In the genomic region with DNA sequence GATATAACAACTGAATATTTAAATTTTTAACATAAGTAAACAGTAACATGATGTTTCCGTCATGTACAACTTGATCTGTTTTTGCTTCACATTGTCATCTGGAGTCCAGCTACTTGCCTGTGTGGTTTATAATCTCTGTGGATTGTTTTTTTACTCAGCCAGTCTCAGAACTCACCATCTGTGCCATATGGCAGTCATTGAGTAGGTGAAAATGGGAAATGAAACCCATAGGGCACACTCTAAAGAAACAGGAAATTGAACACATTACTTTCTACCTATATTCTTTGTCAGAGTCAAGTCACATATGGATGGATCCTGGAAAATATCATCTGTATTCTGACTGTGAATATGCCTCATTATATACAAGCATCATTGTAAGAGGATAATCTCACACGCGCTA, we compare ENCODE assay signal across 19 mouse cellular contexts.
A peak's percentile ranks its signal among the peaks of the same experiment; 100 is the strongest.
DNase-seq lines count a peak whose midpoint lies in the region; ATAC-seq and TF ChIP-seq lines count a peak whose summit lies in the region.
"Had no signal": no experiment of that assay in that cellular context is flagged by ENCODE, and none has a peak within 500 bp of the region (broad histone marks: within the 10 kb centered on the region; RNA-seq: fewer than 3 reads in every experiment).

No protein-coding gene starts in this region.

- no peak overlapping the region for H3K27ac ChIP-seq in forebrain, embryonic 11.5 days (ENCODE audit: low read depth, low read length)
- H3K27ac ChIP-seq in forebrain, postnatal 0 days (ENCODE audit: low read depth, low read length) = no peak overlapping the region
- H3K27ac ChIP-seq in limb, embryonic 11.5 days (replicated peaks; ENCODE audit: low read depth, low read length) = no peak overlapping the region
- H3K27ac ChIP-seq in limb, embryonic 10.5 days = no peak overlapping the region; the same call in 1 of the 2 replicates
- H3K27ac ChIP-seq in forebrain, embryonic 15.5 days (replicated peaks) = no peak overlapping the region
- H3K27ac ChIP-seq in kidney, embryonic 15.5 days = no peak overlapping the region
- H3K27ac ChIP-seq: hindbrain, postnatal 0 days had no signal

- H3K9me3 ChIP-seq in forebrain, embryonic 11.5 days (ENCODE audit: control insufficient read depth, low read length) = no peaks in the 10 kb centered on the region
- no peaks in the 10 kb centered on the region for H3K9me3 ChIP-seq in forebrain, postnatal 0 days (ENCODE audit: low read length)
- no peaks in the 10 kb centered on the region for H3K9me3 ChIP-seq in limb, embryonic 11.5 days (ENCODE audit: control insufficient read depth, low read length)
- no peaks in the 10 kb centered on the region for H3K9me3 ChIP-seq in limb, embryonic 10.5 days (replicated peaks)
- H3K9me3 ChIP-seq in forebrain, embryonic 15.5 days = no peaks in the 10 kb centered on the region
- H3K9me3 ChIP-seq in kidney, embryonic 15.5 days (replicated peaks) = no peaks in the 10 kb centered on the region

- H3K27me3 ChIP-seq in forebrain, embryonic 11.5 days (ENCODE audit: control insufficient read depth, insufficient read depth, low read length) = no peaks in the 10 kb centered on the region
- H3K27me3 ChIP-seq in forebrain, postnatal 0 days (ENCODE audit: insufficient read depth, low read length) = no peaks in the 10 kb centered on the region
- no peaks in the 10 kb centered on the region for H3K27me3 ChIP-seq in limb, embryonic 11.5 days (ENCODE audit: control insufficient read depth, insufficient read depth, low read length)
- no peaks in the 10 kb centered on the region for H3K27me3 ChIP-seq in limb, embryonic 10.5 days (ENCODE audit: low read depth, poor library complexity, severe bottlenecking)
- no peaks in the 10 kb centered on the region for H3K27me3 ChIP-seq in forebrain, embryonic 15.5 days
- H3K27me3 ChIP-seq in kidney, embryonic 15.5 days = no peaks in the 10 kb centered on the region

- DNase-seq in forebrain, embryonic 11.5 days (ENCODE audit: low spot score) = no peak
- DNase-seq in forebrain, postnatal 0 days = no peak
- DNase-seq in limb, embryonic 11.5 days (ENCODE audit: low spot score) = peak; percentile 26
- DNase-seq in limb, embryonic 10.5 days (ENCODE audit: low spot score) = no peak
- no peak for DNase-seq in kidney, adult 11 months
- DNase-seq: adrenal gland, postnatal 36 days; cerebellum, adult 9-10 months; heart, postnatal 14 days; kidney, adult 8-10 months; kidney, postnatal 36 days; left cerebral cortex, postnatal 4 days; lung, postnatal 10 days; right cerebral cortex, postnatal 4 days; thymus, postnatal 36 days had no signal

- H3K9ac ChIP-seq in forebrain, embryonic 11.5 days (ENCODE audit: low read length) = no peak overlapping the region
- no peak overlapping the region for H3K9ac ChIP-seq in forebrain, postnatal 0 days
- H3K9ac ChIP-seq in limb, embryonic 11.5 days (ENCODE audit: low read length) = no peak overlapping the region
- H3K9ac ChIP-seq in forebrain, embryonic 15.5 days (replicated peaks) = no peak overlapping the region
- H3K9ac ChIP-seq in kidney, embryonic 15.5 days = no peak overlapping the region

- no peak overlapping the region for H3K4me2 ChIP-seq in forebrain, embryonic 11.5 days (ENCODE audit: low read depth, low read length, severe bottlenecking)
- H3K4me2 ChIP-seq in forebrain, postnatal 0 days (ENCODE audit: low read depth) = no peak overlapping the region
- H3K4me2 ChIP-seq in limb, embryonic 11.5 days (ENCODE audit: low read depth, severe bottlenecking) = no peak overlapping the region
- no peak overlapping the region for H3K4me2 ChIP-seq in forebrain, embryonic 15.5 days (replicated peaks)
- H3K4me2 ChIP-seq in kidney, embryonic 15.5 days = no peak overlapping the region
- H3K4me2 ChIP-seq: heart, embryonic 11.5 days had no signal

- WGBS in forebrain, embryonic 11.5 days = 87% methylated on average over 3 of the region's 3 CpGs
- WGBS in forebrain, postnatal 0 days = 85% methylated on average over 3 of the region's 3 CpGs
- WGBS in limb, embryonic 11.5 days = 59% methylated on average over 3 of the region's 3 CpGs
- WGBS in limb, embryonic 10.5 days = 80% methylated on average over 3 of the region's 3 CpGs
- WGBS in forebrain, embryonic 15.5 days = 80% methylated on average over 3 of the region's 3 CpGs
- 91% methylated on average over 3 of the region's 3 CpGs for WGBS in kidney, embryonic 15.5 days

- 0 out of 2 replicates have a peak, but pooled peaks have one; percentile 30 for ATAC-seq in forebrain, embryonic 11.5 days (replicated peaks; ENCODE audit: low FRiP score)
- ATAC-seq in forebrain, postnatal 0 days = no peak
- peak; percentile 90 for ATAC-seq in limb, embryonic 11.5 days (ENCODE audit: insufficient number of reproducible peaks, low FRiP score, low TSS enrichment, low read depth)
- ATAC-seq in forebrain, embryonic 15.5 days (replicated peaks) = 0 out of 2 replicates have a peak, but pooled peaks have one; percentile 23
- no peak for ATAC-seq in kidney, embryonic 15.5 days (replicated peaks; ENCODE audit: low FRiP score)
- ATAC-seq: hindbrain, postnatal 0 days; midbrain, embryonic 16.5 days had no signal

- no peaks in the 10 kb centered on the region for H3K4me1 ChIP-seq in forebrain, embryonic 11.5 days (replicated peaks; ENCODE audit: control insufficient read depth, insufficient read depth, low read length)
- H3K4me1 ChIP-seq in forebrain, postnatal 0 days (ENCODE audit: insufficient read depth) = no peaks in the 10 kb centered on the region
- H3K4me1 ChIP-seq in limb, embryonic 11.5 days (ENCODE audit: control insufficient read depth, insufficient read depth, low read length) = no peaks in the 10 kb centered on the region
- peaks cover 3% of the 10 kb centered on the region; the same call in 1 of the 2 replicates for H3K4me1 ChIP-seq in limb, embryonic 10.5 days
- no peaks in the 10 kb centered on the region for H3K4me1 ChIP-seq in forebrain, embryonic 15.5 days
- no peaks in the 10 kb centered on the region for H3K4me1 ChIP-seq in kidney, embryonic 15.5 days

- no peaks in the 10 kb centered on the region for H3K36me3 ChIP-seq in forebrain, embryonic 11.5 days (ENCODE audit: control insufficient read depth, insufficient read depth, low read length)
- H3K36me3 ChIP-seq in forebrain, postnatal 0 days (ENCODE audit: insufficient read depth) = no peaks in the 10 kb centered on the region
- no peaks in the 10 kb centered on the region for H3K36me3 ChIP-seq in limb, embryonic 11.5 days (ENCODE audit: control insufficient read depth, insufficient read depth, low read length)
- H3K36me3 ChIP-seq in limb, embryonic 10.5 days = no peaks in the 10 kb centered on the region
- no peaks in the 10 kb centered on the region for H3K36me3 ChIP-seq in forebrain, embryonic 15.5 days
- no peaks in the 10 kb centered on the region for H3K36me3 ChIP-seq in kidney, embryonic 15.5 days

- H3K4me3 ChIP-seq in forebrain, embryonic 11.5 days (ENCODE audit: low read depth, low read length) = no peak overlapping the region
- no peak overlapping the region for H3K4me3 ChIP-seq in forebrain, postnatal 0 days (ENCODE audit: low read depth, low read length)
- H3K4me3 ChIP-seq in limb, embryonic 11.5 days (ENCODE audit: low read depth, low read length) = no peak overlapping the region
- H3K4me3 ChIP-seq in limb, embryonic 10.5 days = no peak overlapping the region
- no peak overlapping the region for H3K4me3 ChIP-seq in forebrain, embryonic 15.5 days
- no peak overlapping the region for H3K4me3 ChIP-seq in kidney, embryonic 15.5 days (replicated peaks)

- no peak for TF ChIP-seq CTCF in forebrain, postnatal 0 days (IDR thresholded peaks at IDR 0.05; ENCODE audit: low read depth)

Comparison
In these comparisons a context has a peak if more than half of its experiments do, and no peak if none do; other contexts are left out.
1. ATAC-seq: peak in forebrain, embryonic 11.5 days (single experiment), limb, embryonic 11.5 days (single experiment) and forebrain, embryonic 15.5 days (single experiment); none in forebrain, postnatal 0 days (single experiment) and kidney, embryonic 15.5 days (single experiment).